Mouse (Mus musculus): ENCODE data around the gene Mfng.

Mfng gene

DNA sequence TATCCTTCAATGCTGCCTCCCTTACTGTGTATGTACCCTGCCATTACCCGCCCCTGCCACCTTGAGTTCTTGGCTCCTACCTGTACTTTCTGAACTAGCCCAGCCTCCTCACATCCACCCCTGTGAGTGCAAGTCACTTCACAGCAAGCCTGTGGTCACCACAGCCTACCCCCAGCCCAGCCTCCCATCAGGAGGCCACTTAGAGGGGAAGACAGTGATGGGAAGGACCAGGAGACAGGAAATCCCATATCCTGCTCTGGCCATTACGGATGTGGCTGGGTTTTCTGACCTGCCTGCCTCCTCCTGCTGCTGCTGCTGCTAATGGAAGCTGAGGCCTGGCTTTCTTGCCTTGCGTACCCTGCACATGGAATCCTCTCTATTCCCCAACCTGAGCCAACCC lies 14.8 kb upstream of the Mfng start:
- intact Hi-C loops (cut with DNase I), result no loop called here

DNA sequence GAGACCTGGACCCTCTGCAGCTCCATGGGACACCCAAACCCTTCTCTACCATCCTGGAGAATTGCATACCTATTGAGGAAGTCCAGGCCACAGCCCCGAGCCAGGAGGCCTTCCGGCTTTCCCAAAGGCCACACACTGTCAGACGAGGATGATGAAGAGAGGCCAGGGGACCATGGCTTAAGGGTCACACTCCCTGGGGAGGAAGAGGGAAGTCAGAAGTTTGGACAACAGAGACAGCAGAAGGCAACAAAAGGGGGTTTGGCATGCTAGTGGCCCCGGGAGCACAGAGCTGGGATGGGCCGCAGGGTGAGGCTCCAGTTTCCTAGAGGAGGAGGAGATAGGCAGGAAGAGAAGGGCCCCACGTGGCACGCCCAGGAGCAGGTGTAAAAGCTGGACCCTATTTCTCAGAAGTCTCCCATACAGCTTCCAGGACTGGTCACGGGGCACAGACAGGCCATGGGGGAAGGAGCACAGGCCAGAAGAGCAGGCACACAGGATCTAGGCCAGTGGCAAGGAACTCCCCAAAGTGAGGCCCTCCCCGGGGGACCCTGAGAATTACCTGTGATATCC lies 14.1 kb upstream of the Mfng start:
- intact Hi-C loops (cut with DNase I), result no loop called here

DNA sequence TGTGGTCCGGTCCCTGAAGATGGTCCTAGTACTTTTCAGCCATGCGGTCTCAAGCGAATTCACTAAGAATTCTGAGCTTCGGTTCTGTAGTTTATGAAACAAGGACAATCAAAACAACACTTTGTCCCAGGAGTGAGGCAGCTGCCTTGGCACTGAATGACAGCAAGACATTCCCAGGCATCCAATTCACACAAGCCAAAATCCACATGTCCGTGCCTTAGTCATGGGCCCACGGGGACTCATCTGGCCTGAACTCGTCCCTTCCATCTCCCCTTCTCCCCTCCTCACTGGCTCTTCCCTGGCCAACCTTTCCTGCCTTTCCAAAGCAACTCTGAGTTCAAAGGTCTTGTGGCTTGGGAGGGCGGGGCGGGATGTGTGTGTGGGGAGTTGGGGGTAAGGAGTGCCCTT lies 13.1 kb upstream of the Mfng start:
- intact Hi-C loops (cut with DNase I), result no loop called here

DNA sequence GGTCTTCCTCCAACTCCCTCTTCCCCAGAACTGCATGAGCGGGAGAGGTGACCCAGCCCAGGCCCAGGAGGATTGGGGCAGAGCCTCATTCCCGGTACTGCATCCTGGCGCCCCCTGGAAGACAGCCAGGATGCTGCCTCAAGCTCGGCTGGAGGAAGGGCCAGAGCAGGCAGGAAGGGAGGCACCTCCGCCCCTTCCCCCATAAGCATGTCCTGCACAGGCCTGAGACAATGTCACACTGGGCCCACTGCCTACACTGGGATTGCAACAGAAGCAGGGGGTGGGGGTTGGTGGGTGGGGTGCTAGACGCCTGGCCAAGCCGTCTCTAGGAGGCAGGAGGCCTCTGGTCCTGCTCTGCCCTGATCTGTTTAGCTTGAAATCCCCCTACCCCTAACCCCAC lies 12.7 kb upstream of the Mfng start:
- intact Hi-C loops (cut with DNase I), result no loop called here

DNA sequence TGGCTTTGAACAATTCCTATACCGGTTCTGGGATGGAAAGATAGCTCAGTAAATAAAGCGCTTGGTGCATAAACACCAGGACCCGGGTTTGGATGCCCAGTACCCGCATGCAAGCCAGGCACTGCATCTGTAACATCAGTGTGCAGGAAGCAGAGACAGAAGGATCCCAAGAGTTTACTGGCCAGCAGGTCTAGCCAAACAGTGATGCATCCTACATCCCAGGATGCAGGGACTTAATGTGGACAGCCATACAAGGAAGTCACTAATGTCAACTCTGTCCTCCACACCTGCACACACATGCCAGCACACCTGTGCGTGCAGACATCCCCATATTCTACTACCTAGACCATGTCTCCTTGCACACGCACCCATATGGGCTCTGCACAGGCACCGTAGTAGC lies 12.0 kb upstream of the Mfng start:
- intact Hi-C loops (cut with DNase I), result no loop called here

DNA sequence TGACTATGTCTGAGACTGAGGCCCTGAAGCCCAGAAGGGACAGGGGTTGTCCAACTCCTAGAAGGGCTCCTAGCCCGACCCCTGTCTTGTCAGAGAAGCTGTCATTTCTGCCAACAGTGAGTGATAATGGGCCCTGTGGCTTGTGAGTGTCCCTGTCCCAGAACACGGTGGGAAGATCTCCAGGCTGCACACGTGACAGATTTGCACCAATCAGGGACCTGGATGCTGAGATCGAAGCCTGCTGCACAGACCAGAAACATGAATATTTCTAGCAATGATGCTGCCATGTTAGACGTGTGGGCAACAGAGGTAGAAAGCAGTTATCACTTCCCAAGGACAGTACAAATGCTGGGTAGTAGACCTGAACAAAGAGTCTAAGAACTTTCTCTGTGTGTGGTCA lies 11.2 kb upstream of the Mfng start:
- intact Hi-C loops (cut with DNase I), result no loop called here

DNA sequence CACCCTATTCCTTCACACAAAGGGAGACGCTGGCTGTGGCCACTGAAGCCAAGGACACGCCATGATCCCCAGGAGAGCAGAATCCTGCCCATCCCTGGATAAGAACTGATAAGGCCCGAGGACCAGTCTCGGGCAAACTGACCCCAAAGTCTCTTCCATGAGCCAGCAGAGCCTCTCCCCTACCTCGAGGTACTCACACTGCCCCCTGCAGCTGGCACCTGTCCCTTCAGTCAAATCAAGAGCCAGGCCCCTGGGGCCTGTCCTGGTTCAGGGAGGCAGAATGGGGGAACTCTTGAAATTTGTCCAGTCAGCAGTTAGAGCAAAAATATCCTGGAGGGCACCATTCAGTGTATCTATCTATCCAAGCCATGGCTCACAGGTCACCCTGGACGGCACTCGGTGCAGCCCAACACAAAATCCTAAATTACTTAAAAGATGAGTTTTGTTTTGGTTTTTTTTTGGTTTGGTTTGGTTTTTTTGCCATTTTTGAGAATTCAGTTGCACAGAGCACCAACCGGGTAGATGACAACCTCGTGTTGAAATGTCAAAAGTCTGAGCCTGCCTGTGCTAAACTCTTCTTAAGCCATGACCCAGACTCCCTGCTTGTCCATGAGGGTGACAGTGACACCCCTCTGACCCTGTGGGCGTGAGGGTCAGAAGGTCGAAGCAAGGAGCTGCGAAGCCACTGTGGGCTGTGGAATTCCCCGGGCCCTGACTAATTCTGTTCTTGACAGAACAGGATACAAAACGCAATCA lies 9.3 kb upstream of the Mfng start:
- intact Hi-C loops (cut with DNase I), result no loop called here

DNA sequence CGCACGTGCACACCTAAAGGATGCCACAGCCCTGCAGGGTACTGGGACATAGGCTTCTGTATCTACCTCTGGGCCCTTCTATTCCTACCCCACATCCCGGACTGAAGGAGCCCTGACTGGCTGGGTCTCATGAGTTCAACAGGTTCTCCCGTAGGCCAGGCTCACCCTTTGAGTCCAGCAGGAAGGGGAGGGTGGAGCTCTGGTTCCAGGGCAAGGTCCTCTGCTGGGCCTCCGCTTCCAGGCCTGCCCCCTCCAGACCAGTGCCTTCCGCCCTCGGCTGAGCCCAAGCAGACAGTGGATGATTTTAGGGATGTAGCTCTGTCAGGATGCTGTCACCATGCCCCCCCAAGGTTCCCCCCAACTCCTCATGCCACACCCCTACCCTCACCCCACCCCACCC lies 7.6 kb upstream of the Mfng start:
- intact Hi-C loops (cut with DNase I), result no loop called here

DNA sequence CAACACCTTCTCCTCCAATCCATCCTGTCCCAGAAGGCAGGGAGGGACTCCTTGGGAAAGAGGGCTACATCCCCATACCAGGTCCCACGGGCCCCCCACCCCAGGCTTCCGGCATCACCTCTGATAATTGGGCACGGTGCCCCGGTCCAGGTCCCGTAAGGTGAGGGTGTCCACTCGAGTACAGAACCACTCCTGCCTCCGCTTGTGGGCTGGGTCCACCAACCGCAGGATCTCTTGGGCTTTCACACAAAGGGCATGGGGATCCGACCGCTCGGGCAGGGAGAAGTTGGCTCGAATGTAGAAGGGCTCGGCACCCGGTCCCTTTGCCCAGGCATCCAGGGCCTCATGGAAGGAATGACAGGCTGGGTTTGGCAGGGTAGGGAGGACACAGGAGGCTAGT lies 7.1 kb upstream of the Mfng start:
- intact Hi-C loops (cut with DNase I), result no loop called here

DNA sequence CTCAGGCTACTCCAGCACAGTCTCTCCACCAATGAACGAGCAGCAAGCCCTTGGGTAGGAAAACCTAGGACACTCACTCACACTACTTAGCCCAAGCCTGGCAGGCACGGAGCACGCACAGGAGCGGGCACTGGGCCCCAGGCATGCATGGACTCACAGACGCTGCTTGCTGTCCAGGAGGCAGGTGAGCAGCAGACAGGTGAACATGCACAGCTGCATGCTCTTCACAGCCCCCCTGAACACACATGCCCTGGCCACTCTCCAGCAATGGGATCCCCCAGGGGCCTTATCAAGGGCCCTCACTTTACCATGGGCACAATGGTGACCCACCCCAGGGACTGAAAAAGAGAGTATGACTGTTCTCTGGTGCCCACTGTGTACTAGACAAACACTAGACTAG lies 6.4 kb upstream of the Mfng start:
- intact Hi-C loops (cut with DNase I), result no loop called here

DNA sequence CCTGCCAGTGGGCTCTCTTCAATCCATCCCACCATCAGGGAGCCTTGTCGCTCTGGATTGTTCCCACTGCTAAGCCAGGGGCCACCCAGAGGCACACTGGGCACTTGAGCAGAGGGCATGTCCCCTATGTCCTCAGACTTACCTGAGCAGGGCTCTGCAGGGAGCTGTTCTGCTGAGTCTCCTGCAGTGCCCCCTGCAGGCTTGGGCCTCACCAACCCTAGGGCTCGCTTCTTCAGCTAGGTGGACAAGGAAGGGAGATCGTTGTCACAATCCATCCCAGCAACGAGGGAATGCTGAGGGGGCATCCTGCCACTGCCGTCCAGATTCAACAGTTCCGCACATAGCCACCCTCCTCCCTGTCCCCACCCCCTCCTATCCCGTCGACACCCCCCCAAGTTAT lies 6.0 kb upstream of the Mfng start:
- intact Hi-C loops (cut with DNase I), result no loop called here

DNA sequence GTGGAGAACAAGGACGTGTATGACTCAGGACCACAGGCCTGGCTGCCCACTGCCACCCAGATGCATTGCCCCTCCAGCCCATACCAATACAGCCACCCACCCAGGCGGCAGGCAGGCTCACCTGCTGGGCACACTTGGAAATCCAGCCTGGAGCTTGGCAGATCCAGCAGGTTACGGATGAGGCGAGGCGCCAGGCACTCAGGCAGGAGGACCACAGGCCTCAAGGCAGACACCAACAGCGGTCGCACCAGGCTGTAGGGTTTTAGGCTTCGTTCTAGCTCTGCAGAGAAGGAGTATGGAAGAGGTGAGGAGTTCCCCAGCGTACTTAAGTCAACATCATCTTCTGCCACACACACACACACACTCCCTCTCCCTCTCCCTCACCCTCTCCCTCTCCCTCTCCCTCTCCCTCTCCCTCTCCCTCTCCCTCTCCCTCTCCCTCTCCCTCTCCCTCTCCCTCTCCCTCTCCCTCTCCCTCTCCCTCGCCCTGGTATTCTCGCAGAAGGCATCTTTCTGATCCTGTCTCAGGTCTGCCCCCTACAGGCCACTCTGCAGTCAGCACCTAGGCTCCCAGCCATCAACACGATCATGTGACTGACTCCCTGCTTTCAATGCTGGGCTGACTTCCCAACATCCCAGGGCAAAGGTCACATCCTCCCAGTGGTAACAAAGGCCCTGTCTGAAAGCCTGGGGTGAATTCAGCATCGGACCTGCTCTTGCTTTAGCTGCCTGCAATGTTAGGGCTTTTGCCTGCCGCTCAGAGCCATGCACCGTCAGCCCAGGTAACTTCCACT lies 5.0 kb upstream of the Mfng start:
- intact Hi-C loops (cut with DNase I), result no loop called here

DNA sequence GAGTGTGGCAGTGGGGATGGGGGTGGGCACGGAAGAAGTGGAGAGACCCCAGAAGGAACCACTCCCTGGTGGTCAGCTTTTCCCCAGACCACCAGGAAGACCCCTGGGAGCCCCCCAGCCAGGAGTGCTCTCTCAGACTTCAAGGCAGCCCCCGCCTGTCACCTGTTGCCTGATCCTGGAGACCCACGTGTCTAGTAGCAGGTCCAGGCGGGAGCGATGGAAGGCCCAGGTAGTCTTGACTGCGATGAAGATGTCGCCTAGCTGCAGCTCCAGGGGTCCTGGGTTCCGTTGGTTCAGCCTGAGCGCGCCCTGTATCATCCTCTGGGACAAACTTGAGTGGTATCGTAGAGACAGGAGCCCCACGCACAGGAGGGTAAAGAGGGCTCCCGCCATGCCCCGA lies 419 bp downstream of the Mfng start:
- intact Hi-C loops (cut with DNase I), result no loop called here

DNA sequence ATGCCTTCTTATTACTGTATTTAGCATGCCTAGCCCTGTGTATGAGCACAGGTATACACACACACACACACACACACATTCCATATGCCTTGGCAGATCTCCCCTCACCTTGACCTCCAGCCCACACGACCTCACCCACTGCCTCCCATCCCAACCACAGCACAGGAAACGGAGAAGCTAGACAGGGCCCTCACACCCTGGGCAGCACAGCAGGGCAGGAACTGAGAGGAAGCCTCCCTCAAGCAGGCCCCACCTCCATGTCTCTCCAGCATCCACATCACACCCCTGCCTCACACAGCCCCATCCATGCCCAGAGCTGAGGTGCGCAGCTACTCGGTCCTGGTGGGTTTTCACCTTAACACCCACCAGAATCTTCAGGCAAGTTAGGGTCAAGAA lies 909 bp downstream of the Mfng start:
- intact Hi-C loops (cut with DNase I), result no loop called here

DNA sequence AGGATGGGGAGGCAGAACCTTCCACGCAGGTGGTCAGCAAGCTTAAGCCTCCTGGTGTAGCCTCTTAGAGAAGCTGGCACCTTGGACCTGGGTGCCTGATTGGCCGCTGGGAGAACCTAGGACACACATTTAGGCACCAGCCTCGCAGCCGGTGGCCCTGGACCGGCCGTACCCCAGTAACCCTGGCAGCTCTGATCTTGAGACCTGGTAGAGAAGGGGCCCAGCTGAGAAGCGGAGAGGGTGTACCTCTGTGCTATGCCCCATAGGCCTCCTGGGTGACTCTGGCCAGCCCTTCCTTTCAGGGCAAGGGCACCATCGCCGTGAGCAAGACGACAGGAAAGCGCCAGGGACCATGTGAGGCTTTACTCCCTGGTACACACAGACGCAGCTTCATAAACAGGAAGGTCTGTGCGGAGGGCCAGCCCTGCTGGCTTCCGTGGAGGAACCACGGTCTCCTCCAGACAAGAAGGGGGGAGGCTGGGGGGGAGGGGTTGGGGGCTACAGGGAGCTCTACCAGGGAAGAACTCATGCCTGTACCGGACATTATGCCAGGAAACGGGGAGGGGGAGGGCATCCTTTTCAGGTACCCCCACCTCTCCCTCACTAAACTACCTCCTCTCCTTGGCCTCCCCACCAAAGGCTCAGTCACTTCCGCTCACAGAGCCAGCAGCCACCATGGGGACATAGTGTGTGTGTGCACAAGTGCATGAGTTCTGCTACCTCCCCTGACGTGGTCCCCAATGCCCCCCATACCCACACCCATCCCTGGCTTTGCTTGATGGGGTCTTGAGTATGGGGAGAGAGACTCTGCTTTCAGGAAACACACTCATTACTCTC lies 1.5 kb downstream of the Mfng start:
- intact Hi-C loops (cut with DNase I), result no loop called here

DNA sequence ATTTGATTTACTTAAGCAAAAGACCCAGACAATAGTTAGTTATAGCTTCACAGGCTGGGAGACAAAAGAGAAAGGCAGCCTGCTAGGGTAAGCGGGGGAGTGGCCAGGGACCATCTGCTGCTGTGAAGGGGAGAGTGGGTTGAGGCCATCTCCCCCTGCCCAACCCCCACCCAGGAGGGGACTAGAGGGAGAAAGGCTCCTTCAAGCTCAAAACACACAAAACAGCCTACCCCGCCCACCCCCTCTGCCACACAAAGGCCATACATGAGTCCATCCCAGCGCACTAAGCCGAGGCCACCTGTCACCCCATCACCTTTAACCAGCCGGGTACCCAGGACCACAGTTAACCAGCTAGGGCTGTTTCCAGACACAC lies 2.3 kb downstream of the Mfng start:
- intact Hi-C loops (cut with DNase I), result no loop called here

DNA sequence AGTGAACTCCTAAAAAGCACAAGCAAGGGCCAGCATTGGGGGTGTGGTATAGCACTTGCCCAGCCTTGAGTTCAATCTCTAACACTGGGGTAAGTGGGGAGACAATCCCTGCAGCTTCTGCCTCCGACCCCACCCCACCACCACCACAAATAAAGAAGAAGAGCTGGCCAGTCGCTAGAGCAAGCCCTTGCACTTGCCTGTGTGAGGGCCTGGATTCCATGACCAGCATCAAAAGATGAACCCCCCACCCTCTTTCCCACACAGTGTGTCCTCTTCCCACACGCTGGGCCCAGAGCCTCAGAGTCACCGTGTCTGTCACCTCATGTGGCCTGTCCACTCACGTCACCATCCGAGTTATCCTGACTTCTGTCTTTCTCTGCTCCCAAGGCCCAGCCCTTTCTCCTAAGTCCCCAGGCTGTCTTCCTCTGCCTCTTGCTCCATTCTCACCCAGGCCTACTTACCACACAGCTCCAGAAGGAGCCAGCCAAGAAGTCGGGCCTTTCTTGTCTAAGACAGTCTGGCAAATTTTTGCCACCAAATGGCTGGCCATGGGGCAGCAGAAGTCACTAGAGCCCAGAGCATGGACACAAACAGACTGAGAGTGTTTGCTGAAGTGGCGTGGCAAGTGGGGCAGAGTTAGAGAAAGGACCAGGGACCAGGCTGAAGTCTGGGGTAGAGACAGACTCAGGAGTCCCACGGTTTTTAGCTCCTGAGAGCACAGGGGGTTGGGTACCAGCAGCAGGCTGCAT lies 2.9 kb downstream of the Mfng start:
- intact Hi-C loops (cut with DNase I), result no loop called here

DNA sequence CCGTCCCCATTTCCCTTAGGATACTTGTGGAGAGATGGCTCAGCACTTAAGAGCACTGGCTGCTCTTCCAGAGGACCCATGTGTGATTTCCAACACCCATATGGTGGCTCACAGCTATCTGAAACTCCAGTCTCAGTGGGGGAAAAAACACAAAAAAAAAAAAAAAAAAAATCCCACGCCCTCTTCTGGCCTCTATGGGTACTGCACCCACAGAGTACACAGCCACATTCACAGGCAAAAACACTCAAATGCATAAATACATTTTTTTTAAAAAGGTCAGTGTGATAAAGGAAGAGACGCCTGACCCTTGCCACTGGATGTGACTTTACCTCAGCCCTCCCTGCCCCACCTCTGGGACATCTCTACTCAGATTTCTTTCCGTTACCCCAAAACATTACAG lies 4.2 kb downstream of the Mfng start:
- intact Hi-C loops (cut with DNase I), result no loop called here

DNA sequence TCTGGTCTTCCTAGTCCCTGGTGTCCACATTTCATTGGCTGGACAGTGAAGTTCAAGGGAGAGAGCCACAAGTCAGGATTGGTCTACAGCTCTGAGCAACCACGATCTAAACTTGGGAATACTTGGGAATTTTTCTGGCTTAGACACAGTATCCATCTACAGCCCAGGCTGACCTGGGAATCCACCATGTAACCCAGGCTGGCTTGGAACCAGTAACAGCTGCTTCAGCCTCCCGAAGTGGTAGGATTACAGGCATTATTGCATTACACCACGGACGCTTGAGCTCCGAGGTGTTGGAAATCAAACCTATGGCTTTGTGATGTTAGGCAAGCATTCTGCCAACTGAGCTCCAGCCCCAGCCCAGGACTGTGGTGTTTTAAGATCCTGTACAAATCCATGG lies 9.6 kb downstream of the Mfng start:
- intact Hi-C loops (cut with DNase I), result no loop called here

DNA sequence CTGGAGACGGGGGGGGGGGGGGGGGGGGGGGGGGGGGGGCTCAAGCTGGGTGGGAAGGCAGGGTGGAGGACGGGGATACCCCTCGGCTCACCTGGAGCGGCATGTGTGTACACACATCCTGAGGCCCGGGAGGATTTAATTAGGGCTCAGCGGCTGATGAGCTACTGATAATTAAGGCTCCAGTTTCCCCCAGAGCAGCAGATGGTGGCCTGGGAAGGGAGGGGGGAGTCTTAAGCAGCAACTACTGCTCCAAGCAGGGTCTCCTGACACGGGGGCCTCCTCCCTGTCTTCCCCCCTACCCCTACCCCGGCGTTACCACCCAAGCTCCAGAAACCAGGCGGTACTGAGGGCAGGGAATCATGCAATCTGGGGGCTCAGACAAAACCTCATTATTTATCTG lies 10.1 kb downstream of the Mfng start:
- intact Hi-C loops (cut with DNase I), result no loop called here

DNA sequence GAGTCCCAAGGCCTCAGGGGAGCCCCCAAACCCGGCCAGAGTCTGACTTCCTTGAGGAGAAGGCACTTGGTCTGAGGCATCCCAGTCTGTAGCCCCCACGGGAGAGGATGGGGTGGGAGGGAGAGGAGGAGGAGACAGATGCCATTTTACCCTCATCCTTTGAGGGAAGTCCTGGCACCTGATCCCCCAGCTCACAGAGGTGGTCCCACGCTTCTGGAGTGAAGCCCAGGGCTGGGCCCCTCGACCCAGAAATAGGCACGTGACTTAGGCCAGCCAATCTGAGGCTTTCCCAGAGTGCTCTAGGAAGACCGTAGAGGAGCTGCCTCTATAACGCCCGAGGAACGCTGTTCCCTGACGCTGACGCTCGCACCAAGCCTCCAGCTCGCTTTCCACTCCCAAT lies 12.2 kb downstream of the Mfng start:
- intact Hi-C loops (cut with DNase I), result no loop called here

Measured in adrenal gland (tissue).